Mouse (Mus musculus) heart, adult 18-20 months (tissue): Measurements from ENCODE around the gene 4921536K21Rik. TPM values are rescaled to one million over a fixed set of nuclear protein-coding genes. Genes with fewer than 3 reads are reported as not detected.
"Not testable (repeated sequence)": the region's sequence is repeated elsewhere in the genome, so short reads cannot be mapped to it uniquely, and the experiment has no call there.

ENCODE experiments used
- DNase-seq, 2 experiments: peaks; one replicate each; pipeline ENCODE4 v3.0.0; 2021 to 2022; ENCODE audit warnings: mixed read lengths in 1 of 2
- total RNA-seq, 2 experiments: library from RNA; stranded (reverse); gene quantifications; 2 replicates each; pipeline ENCODE4 v1.2.3; 2021

4921536K21Rik gene
- total RNA-seq, 2 experiments from 2014 or later: 0.55 to 0.64 TPM

- DNase-seq: not testable (repeated sequence)
These were observed 16.5 kb upstream of the 4921536K21Rik start for GRCm38 (mm10) chr11:3911440-3911839.

GRCm38 (mm10) chr11:3910513-3911310 is 15.8 kb upstream of the 4921536K21Rik start:
- DNase-seq: no peak

- DNase-seq: no peak
These were observed 14.3 kb upstream of the 4921536K21Rik start for GRCm38 (mm10) chr11:3909236-3909635.

DNA sequence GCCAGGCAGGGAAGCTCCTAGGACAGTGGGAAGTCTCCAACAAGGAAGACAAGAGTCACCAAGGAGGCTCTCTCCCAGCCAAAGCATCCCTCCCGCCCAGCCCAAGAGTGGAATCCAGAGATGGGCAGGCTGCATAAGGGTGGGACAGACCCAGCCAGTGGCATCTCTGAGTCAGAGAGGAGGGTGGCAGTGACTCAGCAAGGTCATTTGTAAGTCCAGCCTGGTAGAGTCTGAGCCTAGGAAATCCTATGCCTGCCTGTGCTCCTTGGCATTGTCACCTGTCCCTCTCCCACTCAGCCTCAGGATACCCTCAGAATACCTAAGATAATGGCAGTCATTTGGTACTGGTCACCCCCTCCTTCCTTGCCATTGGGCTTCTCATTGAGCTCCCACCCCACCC is 10.5 kb upstream of the 4921536K21Rik start:
- DNase-seq: no peak

- DNase-seq: no peak
These were observed 9.8 kb upstream of the 4921536K21Rik start for GRCm38 (mm10) chr11:3904673-3905072.

DNA sequence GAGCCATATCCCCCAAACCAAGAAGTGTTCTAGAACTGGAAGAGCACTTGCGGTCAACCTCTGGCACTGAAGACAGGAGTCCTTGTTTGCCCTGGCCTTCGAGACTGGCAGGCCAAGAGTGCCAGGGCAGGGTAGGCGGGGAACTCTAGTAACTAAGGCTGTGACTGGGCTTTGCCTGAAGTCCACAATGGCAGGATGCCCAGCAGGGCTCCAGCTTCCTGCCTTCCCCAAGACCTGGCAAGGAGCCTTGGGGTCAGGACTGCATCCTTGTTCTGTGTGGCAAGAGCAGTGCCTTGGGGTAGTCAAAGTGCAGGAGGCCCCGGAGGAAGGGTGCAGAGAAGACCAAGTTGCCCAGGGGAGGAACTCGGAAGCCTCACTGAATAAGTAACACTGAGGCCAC is 8.1 kb upstream of the 4921536K21Rik start:
- peak; percentile 74 to 86 for DNase-seq

- DNase-seq: no peak
These were observed 7.6 kb upstream of the 4921536K21Rik start for GRCm38 (mm10) chr11:3902516-3902915.

- no peak for DNase-seq
These were observed 5.4 kb upstream of the 4921536K21Rik start for GRCm38 (mm10) chr11:3900296-3900695.

DNA sequence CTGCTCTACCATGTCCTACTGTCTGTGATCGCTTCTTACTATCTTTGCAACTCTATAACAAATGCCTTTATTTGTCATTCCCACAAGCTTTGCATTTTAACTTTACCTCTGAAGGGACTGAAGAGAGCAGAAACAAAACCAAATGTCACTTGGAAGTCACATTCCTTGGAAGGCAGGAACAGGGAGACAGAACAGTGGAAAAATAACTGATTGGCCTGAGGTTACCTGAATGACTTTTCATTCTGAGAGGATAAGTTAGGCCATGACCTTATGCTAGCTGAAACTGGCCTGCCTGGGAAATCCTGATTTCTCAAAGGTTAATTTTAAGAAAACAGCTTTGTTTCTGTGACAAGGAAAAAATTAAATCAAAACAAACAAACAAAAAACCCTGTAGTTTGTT is 1.0 kb upstream of the 4921536K21Rik start:
- no peak for DNase-seq

- no peak for DNase-seq
These were observed 560 bp upstream of the 4921536K21Rik start for GRCm38 (mm10) chr11:3895458-3895857.

DNA sequence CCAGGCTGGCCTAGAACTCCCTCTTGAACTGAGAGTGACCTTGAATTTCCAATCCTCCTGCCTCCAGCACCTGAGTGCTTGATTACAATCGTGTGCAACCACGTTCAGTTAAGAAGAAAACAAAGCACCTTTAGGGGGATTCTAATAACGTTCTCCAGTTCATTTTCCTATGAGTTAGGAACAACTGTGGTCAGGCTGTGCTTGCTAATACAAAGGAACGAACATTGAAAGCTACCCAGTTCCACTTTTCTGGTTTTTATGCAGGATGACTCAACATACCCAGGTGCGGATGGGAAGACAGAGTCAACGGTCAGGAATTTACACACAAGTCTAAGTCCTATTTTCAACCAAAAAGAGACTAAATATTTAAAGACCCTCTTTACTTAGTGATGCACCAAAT is 928 bp downstream of the 4921536K21Rik start:
- DNase-seq: no peak

DNA sequence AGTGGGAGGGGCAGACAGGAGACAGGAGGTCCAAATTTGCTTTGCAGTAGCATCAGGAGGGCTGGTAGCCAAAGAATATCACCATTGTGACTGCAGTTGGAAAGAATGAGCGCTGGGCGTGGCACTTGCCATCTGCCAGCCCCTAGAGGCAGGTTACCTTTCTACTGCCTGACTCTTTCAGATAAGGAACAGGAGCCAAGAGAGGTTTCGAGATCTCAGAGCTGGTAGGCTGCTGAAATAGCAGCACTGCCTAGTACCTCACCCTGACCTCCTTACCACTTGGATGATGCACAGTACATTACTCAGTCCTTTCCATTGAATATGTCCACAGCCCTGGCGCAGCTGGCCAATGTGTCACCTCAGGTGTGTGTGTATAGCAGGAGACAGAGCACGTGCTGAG is 7.6 kb downstream of the 4921536K21Rik start:
- no peak for DNase-seq

GRCm38 (mm10) chr11:3883711-3884110 is 11.2 kb downstream of the 4921536K21Rik start:
- no peak for DNase-seq

DNA sequence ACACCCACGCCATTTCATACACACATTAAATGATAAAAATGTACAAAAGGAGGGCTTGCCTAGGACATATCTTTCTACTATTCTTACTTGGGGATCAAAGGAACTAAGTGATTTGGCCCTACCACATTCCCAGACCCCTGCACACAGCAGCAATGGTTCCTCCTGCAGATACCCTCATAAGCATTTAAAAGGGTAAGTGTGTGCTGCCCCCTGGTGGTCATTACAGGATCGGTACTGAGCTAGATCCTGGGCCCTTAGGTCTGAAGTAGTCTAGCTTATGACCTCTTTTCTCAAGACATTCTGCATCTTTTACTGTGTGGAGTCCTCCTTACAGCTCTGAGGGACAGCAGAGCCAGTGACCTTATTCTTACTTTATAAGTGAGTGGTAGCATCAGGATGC is 15.1 kb downstream of the 4921536K21Rik start:
- peak; percentile 52 to 88 for DNase-seq

GRCm38 (mm10) chr11:3878660-3879059 is 16.2 kb downstream of the 4921536K21Rik start:
- DNase-seq: no peak

- no peak for DNase-seq
These were observed 18.5 kb downstream of the 4921536K21Rik start for GRCm38 (mm10) chr11:3876419-3876818.

DNA sequence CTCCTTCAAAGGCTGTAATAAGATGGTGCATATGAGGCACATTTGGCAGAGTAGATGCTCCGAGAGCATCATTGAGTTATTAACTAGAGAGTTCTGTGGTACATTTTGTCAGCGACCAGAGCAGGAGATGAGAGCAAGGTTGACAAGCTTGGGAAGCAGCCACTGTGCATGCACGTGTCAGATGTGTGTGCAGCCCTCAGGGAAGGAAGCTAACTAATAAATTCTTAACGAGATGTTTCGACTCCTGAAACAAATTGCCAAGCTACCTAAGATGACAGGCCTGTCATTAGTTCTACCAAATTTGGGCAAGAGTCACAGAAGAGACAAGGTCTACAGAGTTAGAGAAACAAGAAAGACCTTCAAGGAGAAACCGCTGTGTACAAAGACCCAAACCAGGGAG is 30.6 kb downstream of the 4921536K21Rik start:
- DNase-seq: no peak

GRCm38 (mm10) chr11:3863454-3864112 is 31.3 kb downstream of the 4921536K21Rik start, which contains the start of gene Osbp2:
Osbp2 (minus strand) TSS chr11:3863903.
- peak; percentile 72 to 73 for DNase-seq

- no peak for DNase-seq
These were observed 32.0 kb downstream of the 4921536K21Rik start for GRCm38 (mm10) chr11:3862661-3863453.

GRCm38 (mm10) chr11:3860361-3860760 is 34.5 kb downstream of the 4921536K21Rik start:
- DNase-seq: no peak

- DNase-seq: no peak
These were observed 35.1 kb downstream of the 4921536K21Rik start for GRCm38 (mm10) chr11:3859778-3860177.

DNA sequence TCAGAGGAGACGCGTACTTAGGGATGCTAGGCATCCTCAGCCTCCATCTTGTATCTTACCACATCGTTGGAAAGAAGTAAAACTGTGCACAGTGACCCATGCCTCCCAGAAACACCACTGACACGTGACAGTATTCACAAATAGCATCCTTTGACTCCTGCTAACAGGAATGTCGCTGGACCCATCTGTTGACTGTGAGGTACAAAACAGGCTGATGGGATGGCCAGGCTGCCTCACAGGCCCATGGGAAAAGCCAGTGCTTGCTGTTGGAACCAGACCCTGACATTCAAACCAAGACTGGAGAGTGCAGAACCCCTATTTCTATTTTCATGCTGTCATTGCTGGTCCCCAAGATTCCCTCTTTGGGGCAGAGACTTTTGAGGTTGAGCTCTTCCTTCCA is 37.0 kb downstream of the 4921536K21Rik start:
- DNase-seq: no peak

DNA sequence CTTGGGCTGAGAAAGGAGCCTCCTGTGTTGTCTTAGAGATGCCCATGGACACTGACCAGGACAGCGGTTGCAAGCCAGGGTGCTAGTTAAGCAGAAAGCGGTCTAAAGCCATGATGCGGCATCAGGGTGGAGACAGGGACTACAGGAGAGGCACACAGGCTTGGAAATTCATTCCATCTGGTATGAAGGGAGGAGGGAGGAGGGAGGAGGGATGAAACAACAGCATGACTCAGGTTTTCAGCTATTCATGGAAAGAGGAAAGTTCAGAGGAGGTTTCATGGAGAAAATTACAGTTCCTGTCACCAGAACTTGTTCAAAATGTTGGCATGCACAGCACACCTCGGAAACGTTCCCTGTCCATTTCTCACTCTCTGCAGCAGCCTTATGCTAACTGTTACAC is 39.1 kb downstream of the 4921536K21Rik start:
- no peak for DNase-seq
